Mouse (Mus musculus) heart, postnatal 0 days (tissue): ENCODE measurements at regions not wholly inside any gene's neighbourhood (a gene's known extent, or its start where the extent isn't known, plus 50 kb on each side); places are given as distances from the start of the nearest gene placed in this dataset.

Experiments used
- ATAC-seq: fragments of 200-750 bp; cut with Nextera tagmentation; 2 replicates; pipeline ENCODE4 v1.8.0; 2017; ENCODE audit warnings: low read depth, moderate number of reproducible peaks, moderate library complexity; ENCODE audit not compliant: insufficient read depth
- DNase-seq: peaks from one replicate; pipeline ENCODE4 v3.0.0-alpha.2; 2016; ENCODE audit warnings: low spot score
- H3K27ac ChIP-seq: fragments of 300-500 bp; sonication (generic); 2 replicates; pipeline ENCODE4 v1.5.1; 2014; ENCODE audit warnings: low read depth, mild to moderate bottlenecking
- H3K27me3 ChIP-seq: fragments of 300-500 bp; sonication (generic); 2 replicates; pipeline ENCODE4 v1.6.1; 2014; ENCODE audit warnings: low read length, mixed read lengths; ENCODE audit not compliant: control insufficient read depth, insufficient read depth
- H3K36me3 ChIP-seq: fragments of 300-500 bp; sonication (generic); replicated peaks from 2 replicates; pipeline ENCODE4 v1.6.1; 2014; ENCODE audit warnings: low read length, mixed read lengths; ENCODE audit not compliant: control insufficient read depth, insufficient read depth
- H3K4me1 ChIP-seq: fragments of 300-500 bp; sonication (generic); 2 replicates; pipeline ENCODE4 v1.6.1; 2014; ENCODE audit warnings: antibody characterized with exemption; ENCODE audit not compliant: control insufficient read depth, insufficient read depth
- H3K4me2 ChIP-seq: fragments of 300-500 bp; sonication (generic); 2 replicates; pipeline ENCODE4 v1.6.1; 2014; ENCODE audit warnings: low read depth, mild to moderate bottlenecking, low read length, moderate library complexity
- H3K4me3 ChIP-seq: fragments of 300-500 bp; sonication (generic); 2 replicates; pipeline ENCODE4 v1.5.1; 2014; ENCODE audit warnings: low read depth, low read length
- H3K9ac ChIP-seq: fragments of 300-500 bp; sonication (generic); replicated peaks from 2 replicates; pipeline ENCODE4 v1.6.1; 2014; ENCODE audit warnings: low read depth, low read length, mixed read lengths
- H3K9me3 ChIP-seq: fragments of 300-500 bp; sonication (generic); replicated peaks from 2 replicates; pipeline ENCODE4 v1.6.1; 2016; ENCODE audit warnings: low read length; ENCODE audit not compliant: control insufficient read depth
- CTCF ChIP-seq: IDR thresholded peaks from 2 replicates; pipeline ENCODE4 v1.5.1; 2016; ENCODE audit warnings: antibody characterized with exemption, control low read depth, low read depth
- EP300 ChIP-seq: IDR thresholded peaks from 2 replicates; pipeline ENCODE4 v1.6.1; 2016; ENCODE audit warnings: antibody characterized with exemption, low read depth
- WGBS: fragments of 180-500 bp; shearing (Covaris S2); extraction: QIAGEN DNeasy Blood & Tissue Kit; methylation state at CpG from one replicate; pipeline ENCODE4 v1.1.7; 2014; 5-methylcytosine and 5-hydroxymethylcytosine counted together

GRCm38 (mm10) chr14:97559559-97559958 lies 610.0 kb downstream of the Dach1 start:
- Histone ChIP-seq H3K4me1 (no peaks in the 10 kb centered on the region), H3K27ac (no peak overlapping the region), H3K9ac (no peak overlapping the region), H3K4me2 (no peak overlapping the region), H3K9me3 (no peaks in the 10 kb centered on the region), H3K27me3 (no peaks in the 10 kb centered on the region), H3K36me3 (no peaks in the 10 kb centered on the region), H3K4me3 (no peak overlapping the region)
- 2% methylated on average over 1 of the region's 1 CpGs for WGBS
- TF ChIP-seq EP300: 0 out of 2 replicates have a peak, but pooled peaks have one; percentile 25
- TF ChIP-seq CTCF: peak; percentile 37
- peak; percentile 21 for DNase-seq
- ATAC-seq: peak; percentile 67; the same call in 1 of the 2 replicates

GRCm38 (mm10) chr14:97558289-97558688 lies 611.3 kb downstream of the Dach1 start:
- no peak for ATAC-seq
- WGBS: 80% methylated on average over 2 of the region's 2 CpGs
- no peaks in the 10 kb centered on the region for H3K9me3 ChIP-seq
- no peak overlapping the region for H3K9ac ChIP-seq
- H3K4me3 ChIP-seq: no peak overlapping the region
- no peaks in the 10 kb centered on the region for H3K27me3 ChIP-seq
- H3K27ac ChIP-seq: no peak overlapping the region
- TF ChIP-seq CTCF (no peak), EP300 (no peak)
- no peak for DNase-seq
- no peak overlapping the region for H3K4me2 ChIP-seq
- H3K36me3 ChIP-seq: no peaks in the 10 kb centered on the region
- H3K4me1 ChIP-seq: no peaks in the 10 kb centered on the region

- TF ChIP-seq EP300 (no peak), CTCF (peak; percentile 15; the same call in 1 of the 2 replicates)
- H3K9ac ChIP-seq: no peak overlapping the region
- no peak overlapping the region for H3K27ac ChIP-seq
- H3K36me3 ChIP-seq: no peaks in the 10 kb centered on the region
- H3K9me3 ChIP-seq: no peaks in the 10 kb centered on the region
- ATAC-seq (no peak), DNase-seq (no peak)
- H3K4me1 ChIP-seq: no peaks in the 10 kb centered on the region
- no peak overlapping the region for H3K4me2 ChIP-seq
- no peaks in the 10 kb centered on the region for H3K27me3 ChIP-seq
- H3K4me3 ChIP-seq: no peak overlapping the region
- WGBS: 88% methylated on average over 1 of the region's 1 CpGs
Observed at GRCm38 (mm10) chr14:97557888-97558287, 611.7 kb downstream of the Dach1 start.

GRCm38 (mm10) chr14:97546276-97546675 lies 623.3 kb downstream of the Dach1 start:
- TF ChIP-seq EP300 (no peak), CTCF (no peak)
- no peak for ATAC-seq
- Histone ChIP-seq H3K36me3 (no peaks in the 10 kb centered on the region), H3K4me3 (no peak overlapping the region), H3K27me3 (no peaks in the 10 kb centered on the region), H3K9ac (no peak overlapping the region), H3K9me3 (no peaks in the 10 kb centered on the region), H3K4me2 (no peak overlapping the region), H3K4me1 (no peaks in the 10 kb centered on the region), H3K27ac (no peak overlapping the region)
- WGBS: 81% methylated on average over 4 of the region's 4 CpGs
- no peak for DNase-seq

GRCm38 (mm10) chr14:97544307-97544706 lies 625.3 kb downstream of the Dach1 start:
- H3K27me3 ChIP-seq: no peaks in the 10 kb centered on the region
- H3K36me3 ChIP-seq: no peaks in the 10 kb centered on the region
- H3K4me1 ChIP-seq: no peaks in the 10 kb centered on the region
- WGBS: 62% methylated on average over 6 of the region's 6 CpGs
- no peak overlapping the region for H3K9ac ChIP-seq
- H3K4me2 ChIP-seq: no peak overlapping the region
- no peak overlapping the region for H3K27ac ChIP-seq
- H3K4me3 ChIP-seq: no peak overlapping the region
- DNase-seq (no peak), ATAC-seq (no peak)
- no peaks in the 10 kb centered on the region for H3K9me3 ChIP-seq
- no peak for TF ChIP-seq CTCF
- no peak for TF ChIP-seq EP300

GRCm38 (mm10) chr14:97537012-97537411 lies 632.6 kb downstream of the Dach1 start:
- DNase-seq: no peak
- H3K9ac ChIP-seq: no peak overlapping the region
- WGBS: 86% methylated on average over 5 of the region's 5 CpGs

More at GRCm38 (mm10) chr14:97537012-97537411, 632.6 kb downstream of the Dach1 start:
- Histone ChIP-seq H3K4me1 (no peaks in the 10 kb centered on the region), H3K4me3 (no peak overlapping the region), H3K27me3 (no peaks in the 10 kb centered on the region), H3K27ac (no peak overlapping the region), H3K36me3 (no peaks in the 10 kb centered on the region), H3K9me3 (no peaks in the 10 kb centered on the region), H3K4me2 (no peak overlapping the region)
- TF ChIP-seq EP300 (no peak), CTCF (no peak)
- no peak for ATAC-seq
